Mouse (Mus musculus): Measurements from ENCODE around the gene Cldn15.

DNA sequence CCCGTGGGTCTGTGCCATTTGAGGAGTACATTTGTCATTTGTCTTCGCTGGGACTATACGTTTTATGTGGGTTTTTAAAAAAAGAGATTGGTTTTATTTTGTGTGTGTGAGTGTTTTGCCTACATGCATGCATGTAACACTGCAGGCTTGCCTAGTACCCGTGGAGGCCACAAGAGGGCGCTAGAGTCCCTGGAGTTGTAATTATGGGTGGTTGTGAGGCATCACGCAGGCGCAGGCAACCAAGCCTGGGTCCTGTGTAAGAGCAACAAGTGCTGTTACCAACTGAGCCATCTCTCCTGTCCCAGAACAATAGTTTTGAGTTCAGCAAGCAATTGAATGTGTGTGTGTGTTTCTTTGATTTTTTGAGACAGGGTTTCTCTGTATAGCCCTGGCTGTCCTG is 27.1 kb upstream of the Cldn15 start:
- TF ChIP-seq CTCF (IDR thresholded peaks at IDR 0.05; ENCODE audit: borderline replicate concordance, extremely low read depth, insufficient read depth, insufficient read length), result peak; percentile 46
- TF ChIP-seq POLR2A (IDR thresholded peaks at IDR 0.05; ENCODE audit: borderline replicate concordance, extremely low read depth, insufficient read depth, insufficient read length, poor library complexity, severe bottlenecking), result no peak
